Mouse (Mus musculus) granulocyte monocyte progenitor cell, adult 5-6 weeks (primary cell): ENCODE measurements at regions not wholly inside any gene's neighbourhood (a gene's known extent, or its start where the extent isn't known, plus 50 kb on each side); places are given as distances from the start of the nearest gene placed in this dataset.
"Not testable (repeated sequence)": the region's sequence is repeated elsewhere in the genome, so short reads cannot be mapped to it uniquely, and the experiment has no call there.

Experiments used
- ATAC-seq: replicated peaks from 2 replicates; pipeline ENCODE4 v1.8.0; 2016; ENCODE audit warnings: mild to moderate bottlenecking, moderate TSS enrichment, inconsistent platforms; ENCODE audit not compliant: poor library complexity, severe bottlenecking

DNA sequence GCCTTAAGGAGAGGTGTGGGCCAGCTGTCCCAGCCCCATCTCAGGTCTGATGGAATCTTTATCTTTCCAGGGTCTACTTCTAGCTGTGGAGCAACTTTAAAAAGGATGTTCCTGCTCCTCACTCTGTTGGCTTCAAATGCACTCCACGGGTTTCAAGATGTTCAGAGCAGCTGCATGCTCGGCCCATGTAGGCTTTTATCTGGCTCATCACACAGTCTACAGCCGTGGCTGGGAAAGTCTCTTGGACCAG is 61.2 kb upstream of the Cpm start:
- ATAC-seq: no peak

DNA sequence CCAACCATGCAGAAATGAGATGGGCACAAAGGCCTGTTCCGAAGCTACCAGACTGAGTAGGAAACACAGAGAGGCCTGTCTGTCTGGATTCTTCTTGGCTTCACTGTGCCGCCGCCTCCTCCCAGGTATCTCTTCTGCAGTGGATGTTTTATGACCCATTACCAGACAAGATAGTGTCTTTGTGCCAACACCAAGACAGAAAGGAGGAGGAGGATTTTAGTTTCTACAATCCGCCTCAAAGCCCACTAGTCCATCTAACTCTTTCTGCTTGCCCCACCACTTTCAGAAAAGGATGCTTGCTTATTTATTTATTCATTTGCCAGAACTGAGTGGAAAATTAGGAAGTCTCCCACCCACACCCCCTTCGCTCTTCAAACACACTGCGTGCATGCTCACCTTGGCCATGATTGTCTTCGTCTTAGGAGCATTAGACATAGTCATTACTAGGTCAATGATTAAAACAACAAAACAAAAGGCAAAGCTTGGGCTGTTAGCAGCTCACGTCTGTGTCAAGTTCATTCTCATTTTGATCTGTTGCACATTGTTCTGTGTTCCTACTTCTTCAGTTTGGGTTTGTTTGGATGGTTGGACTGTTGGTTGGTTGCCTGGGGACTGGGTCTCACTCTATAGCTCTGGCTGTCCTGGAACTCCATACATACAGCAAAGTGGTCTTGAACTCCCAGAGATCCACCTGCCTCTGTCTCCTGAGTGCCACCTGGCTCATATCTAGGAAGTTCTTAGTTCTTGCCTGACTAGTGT is 61.7 kb upstream of the Cpm start:
- no peak for ATAC-seq

DNA sequence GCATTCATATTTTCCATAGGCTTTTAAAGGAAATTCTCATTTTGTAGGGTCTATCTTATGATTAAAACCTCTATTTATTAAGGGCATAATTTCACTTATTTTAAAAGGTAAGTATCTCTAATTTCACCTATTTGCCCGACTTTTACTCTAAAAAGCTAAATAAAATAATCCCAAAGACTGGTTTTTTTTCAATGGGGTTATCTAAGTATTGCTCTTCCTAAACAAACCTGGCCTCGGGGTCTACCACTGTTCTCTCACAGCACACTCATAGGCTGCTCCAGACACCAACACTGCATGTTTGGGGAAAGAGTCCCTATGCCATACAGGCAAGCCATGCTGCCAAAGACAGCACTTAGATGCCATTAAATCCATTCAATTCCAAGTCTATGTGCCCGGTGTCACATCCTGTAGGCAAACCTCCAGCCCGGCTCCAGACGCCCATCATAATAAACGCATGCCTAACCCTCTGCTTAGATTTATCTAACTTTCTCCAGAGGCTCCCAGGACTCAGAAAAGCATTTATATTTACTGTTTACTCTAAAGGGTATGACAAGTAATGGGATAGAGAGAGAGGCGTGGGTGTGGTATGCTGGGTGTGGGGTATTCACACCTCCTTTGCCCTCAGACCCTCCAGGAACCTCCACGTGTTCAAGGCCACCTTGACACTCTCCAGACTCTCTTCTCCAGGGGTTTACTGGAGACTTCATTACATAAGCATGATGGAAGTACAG is 62.5 kb upstream of the Cpm start:
- no peak for ATAC-seq

DNA sequence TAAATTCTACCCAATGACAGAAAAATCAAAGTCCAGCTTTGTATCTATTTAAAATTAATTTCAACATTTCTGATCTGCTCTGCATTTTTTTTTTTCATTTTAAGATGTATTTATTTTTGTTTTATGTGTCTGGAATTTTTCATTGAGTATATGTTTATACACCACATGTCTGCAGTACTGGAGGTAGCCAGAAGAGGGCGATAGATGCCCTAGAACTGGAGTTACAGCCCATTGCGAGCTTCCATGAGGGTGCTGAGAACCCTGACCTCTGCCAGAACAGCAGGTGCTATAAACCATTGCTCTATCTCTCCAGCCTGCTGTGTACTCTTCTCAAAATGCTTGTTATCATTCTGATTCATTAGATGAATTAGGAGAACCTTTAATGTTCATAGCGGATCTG is 63.1 kb upstream of the Cpm start:
- ATAC-seq: no peak

DNA sequence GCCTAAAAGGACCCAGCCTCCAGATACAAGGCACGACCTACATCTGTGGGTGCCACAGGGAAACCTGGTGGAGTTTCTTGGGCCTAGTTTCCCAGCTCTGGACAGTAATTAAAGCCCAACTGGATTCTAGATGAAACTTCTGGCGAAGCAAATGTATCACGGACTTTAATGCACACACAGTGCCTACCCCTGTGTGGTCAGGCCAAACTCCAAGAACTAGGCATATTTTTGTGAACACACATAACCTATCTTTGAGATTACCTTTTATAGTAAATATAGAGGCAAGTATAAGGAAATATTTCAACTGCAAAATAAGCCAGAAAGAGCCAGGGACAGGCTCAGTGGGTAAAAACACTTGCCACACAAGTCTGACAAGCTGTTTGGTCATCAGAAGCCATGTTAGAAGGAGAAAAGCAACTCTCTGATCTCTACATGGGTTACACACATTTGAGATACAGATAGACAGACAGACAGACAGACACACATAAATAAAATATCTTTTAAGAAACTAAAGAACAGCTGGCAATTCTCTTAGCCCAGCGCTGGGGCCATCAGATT is 63.7 kb upstream of the Cpm start:
- ATAC-seq: no peak

DNA sequence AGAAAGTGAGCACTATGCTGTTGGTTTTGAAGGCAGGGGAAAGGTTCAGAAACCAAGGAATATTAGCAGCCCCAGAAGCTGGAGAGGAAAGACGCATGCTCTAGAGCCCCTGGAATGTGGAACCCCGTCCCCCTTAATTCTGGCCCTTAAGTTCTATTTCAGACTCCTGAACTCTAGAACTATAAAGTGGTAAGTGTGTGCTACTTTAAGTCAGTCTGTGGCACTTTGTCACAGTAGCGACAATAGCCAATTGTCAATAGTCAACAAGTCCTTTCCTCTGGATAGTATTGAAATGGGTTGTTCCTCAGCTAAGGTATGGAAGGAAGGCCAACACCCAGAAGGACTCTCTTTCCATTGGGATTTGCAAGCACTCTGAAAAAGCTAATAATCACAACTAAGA is 64.2 kb upstream of the Cpm start:
- ATAC-seq: no peak

DNA sequence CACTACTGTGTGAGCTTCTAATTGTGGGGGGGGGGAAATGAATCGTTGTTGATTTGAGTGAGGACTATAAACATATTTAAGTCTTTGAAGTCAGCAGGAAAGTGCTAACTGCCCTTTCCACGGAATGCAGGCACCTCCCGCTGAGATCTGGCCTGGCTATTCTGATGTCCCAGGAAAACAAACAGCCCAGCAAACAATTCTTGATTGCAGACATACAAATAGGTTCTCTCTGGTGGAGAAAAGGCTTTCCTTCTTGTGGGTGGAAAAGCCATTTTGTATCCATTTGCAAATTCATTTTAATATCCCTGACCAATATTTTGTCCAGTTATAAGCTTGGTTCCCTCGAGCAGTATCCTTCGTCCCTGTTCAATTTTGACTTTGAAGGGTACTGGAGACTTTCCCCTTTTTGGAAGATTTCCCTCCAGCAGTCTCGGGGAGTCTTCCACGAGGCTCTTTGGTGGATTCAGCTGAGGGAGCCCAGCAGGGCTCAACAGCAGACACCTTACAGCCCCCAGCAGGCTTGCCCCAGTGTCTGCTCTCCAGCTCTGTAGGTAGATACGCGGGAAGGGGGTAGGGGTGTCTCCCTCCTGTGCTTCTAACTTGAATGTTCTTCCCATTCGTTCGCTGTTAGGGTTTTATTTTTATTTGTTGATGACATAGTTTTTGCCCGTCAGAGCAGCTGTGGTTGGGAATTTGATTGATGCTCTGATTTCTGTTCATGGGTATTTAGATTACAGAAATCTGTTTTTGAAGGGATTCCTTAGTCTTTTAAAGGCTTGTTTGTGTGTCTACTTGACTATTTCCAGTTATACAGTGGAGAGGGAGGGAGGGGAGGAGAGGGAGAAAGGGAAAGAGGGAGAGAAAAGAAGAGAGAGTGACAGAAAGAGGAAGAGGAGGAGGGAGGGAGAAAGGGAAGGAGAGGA is 64.9 kb upstream of the Cpm start:
- ATAC-seq: no peak

DNA sequence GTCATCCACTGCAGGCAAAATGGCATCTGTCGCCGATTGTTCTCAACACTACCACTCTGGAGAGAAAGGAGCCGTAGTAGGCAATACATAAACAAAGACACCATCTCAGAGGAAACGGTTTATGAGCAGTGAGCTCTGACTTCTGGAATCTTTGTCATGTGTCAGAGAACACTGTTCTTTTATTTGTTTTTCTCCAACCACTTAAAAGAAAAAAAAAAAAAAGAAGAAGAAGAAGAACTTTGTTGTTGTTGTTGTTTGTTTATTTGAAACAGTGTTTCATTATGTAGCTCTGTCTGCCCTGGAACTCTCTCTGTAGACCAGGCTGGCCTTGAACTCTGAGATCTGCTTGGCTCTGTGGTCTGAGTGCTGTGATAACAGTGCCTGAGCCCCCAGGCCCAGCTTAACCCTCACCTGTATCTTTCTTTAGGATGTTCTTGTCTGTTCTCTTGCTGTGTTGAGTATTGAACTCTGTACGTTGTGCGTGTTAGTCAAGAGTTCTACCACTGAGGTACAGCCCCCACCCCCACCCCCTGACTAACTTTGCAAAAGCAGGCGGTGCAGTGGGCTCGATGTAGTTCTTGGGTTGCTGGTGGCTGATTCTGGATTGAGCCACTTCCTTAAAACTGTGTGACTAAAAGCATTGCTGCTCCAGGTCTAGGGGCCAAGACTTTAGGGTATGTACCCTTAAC is 65.7 kb upstream of the Cpm start:
- no peak for ATAC-seq

DNA sequence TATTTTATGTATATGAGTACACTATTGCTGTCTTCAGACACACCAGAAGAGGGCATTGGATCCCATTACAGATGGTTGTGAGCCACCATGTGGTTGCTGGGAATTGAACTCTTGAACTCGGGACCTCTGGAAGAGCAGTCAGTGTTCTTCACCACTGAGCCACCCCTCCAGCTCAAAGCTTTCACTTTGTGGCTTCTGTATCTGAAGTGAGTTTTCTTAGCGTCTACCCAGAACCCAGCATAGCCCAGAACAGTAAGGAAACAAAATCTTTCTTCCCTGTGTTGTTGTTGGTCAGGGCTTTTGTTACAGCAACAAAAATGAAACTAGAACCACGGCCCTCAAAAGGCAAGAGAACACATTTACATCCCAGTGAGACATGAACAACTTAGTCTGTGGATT is 66.5 kb upstream of the Cpm start:
- ATAC-seq: not testable (repeated sequence)

DNA sequence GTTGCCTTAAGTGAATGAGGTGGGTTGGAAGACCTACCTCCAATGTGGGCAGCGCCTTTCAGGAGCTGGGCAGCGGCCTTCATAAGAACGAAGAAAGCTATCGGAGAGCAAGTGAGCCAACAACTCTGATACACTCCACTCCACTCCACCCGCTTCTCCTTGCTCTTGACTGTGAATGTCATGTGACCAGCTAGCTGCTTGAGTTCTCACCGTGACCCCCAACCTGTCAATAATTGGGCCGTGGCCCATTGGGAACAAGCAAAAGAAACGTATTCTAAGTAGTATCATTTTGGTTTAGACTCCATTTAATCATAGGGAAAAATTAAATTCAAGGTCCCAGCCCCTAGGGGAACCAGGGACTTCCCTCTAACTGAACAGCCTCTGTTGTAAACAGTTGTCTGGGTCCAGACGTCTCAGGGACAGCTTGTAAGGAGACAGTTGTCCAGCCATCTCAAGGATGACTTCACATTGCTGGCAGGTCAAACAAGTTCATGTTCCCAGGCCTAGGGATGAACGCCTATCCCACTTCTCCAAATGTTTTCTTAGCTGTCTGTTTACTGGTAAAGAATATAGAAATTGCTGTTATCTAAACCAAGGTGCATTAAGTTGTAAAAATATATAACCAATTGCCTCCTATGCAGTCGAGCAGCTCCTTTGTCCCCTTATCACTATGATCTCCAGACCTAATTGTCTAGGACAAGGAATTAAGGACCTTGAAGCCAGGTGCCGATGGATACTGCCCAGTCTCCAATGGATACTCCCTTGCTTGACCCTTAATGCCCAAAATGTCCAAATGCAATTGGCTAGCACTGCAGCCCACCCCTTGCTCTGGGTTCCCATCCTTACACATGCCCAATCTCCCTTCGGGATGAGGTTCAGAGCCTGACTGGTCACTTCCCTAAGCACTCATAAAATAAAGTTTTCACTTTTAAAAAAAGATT is 67.1 kb upstream of the Cpm start:
- ATAC-seq: no peak

DNA sequence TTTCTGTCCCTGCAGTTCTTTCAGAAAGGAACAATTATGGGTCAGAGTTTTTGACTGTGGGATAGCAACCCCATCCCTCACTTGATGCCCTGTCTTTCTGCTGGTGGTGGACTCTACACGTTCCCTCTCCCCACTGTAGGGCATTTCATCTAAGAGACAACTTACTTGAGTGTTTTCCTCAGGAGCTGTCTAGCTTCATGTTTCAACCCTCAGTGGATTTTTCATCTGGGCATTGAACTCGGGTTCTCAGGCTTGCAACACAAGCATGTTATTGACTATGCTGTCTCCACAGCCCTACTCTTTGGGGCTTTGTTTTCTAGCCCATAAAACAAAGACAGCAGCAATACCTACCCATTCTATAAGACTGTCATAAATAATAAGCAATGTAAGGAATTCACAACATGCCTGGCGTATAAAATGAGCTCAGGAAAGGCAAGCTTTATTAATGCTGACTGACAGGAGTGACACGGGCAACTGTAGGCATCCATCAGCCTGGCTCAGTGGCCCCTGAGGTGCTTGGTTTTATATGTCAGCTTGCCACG is 68.0 kb upstream of the Cpm start:
- ATAC-seq: no peak

DNA sequence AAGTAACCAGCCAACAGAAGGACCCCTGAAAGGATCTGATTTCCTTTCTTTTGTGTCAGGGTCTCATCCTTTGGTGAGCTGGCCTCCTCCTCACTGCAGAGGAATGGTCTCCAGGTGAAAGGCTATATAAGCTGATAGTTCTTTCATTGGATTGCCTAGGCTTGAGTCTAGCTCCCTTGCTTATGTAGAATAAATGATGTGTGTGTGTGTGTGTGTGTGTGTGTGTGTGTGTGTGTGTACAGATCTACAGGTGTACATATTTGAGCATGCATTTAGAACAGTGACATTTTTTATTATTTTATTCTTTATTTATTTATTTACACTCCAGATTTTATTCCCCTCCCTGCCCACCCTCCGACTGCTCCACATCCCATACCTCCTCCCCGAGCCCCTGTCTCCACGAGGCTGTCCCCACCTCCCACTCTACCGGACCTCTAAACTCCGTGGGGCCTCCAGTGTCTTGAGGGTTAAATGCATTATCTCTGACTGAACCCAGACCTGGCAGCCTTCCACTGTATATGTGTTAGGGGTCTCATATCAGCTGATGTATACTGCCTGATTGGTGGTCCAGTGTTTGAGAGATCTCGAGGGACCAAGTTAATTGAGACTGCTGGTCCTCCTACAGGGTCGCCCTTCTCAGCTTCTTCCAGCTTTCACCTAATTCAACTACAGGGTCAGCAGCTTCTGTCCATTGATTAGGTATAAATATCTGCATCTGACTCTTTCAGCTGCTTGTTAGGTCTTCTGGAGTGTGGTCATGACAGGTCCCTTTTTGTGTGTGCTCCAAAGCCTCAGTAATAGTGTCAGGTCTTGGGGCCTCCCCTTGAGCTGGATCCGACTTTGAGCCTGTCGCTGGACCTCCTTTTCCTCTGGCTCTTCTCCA is 68.7 kb upstream of the Cpm start:
- ATAC-seq: no peak

DNA sequence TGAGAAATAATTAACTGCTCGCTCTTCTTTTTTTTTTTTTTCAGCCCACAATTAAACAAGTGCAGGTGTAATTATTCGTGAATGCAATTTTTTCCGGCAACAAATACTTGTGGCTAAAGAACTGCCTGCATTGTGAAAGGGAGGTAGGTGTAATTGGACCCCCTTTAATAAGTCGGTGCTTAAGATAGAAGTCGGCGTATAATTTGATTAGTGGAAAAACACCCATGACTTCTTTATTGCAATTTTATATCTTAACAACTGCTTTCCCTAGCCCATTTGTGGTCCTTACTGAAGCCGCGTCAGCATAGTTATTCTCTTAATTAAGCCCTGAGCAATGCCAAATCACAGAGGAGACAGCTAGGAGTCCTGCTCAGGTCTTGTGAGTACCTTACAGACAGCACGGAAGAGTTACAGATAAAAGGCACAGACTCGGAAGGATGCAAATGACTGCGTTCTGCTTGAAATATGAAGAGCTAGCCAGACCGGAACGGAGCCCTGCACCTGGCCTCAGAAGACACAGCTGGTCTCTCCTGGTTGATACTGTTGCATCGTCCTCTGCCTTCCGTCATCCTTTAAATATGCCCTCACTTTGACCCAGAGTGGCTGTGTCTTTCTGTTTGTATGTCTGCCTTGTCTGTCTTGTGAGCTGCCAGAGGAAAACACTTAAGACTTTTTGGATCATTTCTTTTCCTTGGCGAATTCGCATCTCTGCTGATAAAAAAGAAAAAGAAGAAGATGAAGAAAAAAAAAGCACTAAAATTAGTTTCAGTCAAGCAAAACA is 69.5 kb upstream of the Cpm start:
- no peak for ATAC-seq

DNA sequence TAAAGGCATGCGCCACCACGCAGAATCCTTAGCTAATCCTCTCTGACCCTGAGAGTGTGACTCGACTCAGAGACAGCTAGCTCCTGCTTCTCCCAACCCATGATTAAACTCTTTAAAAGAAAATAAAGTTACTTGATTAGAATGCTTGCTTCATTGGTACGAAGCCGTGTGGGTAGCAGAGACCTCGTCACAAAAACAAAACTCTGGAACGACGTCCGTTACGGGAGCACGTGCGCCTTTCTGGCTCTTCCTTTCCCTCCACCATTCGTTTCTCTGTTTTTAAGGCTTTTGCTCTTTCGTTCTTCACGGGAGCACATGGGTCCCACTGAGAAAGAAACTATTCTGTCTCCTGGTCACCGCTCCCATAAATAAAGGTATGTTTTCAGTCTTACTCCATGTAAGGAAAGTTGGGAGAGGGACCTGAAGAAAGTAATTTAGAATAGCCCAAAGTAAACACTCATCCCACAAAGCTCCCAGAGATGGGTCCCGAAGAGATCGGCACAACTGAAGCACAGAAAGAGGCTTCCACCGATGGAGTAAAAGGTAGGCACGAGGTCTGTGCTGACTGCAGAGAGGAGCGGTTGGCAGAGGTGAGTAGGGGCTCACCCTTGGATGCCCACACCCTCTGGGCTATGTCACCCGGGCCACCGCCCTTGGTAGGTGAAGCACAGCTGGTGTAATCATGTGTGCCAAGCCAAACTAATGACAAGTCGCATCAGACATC is 70.2 kb upstream of the Cpm start:
- ATAC-seq: no peak

DNA sequence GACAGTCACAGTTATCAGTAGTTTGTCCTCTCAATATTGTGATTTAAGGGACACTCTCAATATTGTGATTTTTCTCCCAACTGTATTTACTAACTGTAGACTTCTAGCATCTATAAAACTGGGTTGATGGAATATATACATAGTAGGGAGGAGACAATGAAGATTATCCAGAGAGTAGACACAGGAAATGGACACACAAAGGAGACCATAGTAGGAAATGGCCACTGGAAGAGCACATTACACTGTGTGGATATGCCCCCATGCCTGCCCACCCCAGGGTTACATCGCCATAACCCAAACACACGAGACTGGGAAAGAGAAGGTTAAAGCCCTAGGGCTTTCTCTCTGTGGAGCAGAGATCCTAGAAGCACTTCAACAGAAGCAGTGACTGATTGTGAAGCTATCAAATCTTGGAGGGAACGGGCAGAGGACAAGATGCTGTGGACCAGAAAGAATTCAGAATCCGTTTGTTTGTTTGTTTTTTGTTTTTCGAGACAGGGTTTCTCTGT is 71.0 kb upstream of the Cpm start:
- ATAC-seq: no peak

DNA sequence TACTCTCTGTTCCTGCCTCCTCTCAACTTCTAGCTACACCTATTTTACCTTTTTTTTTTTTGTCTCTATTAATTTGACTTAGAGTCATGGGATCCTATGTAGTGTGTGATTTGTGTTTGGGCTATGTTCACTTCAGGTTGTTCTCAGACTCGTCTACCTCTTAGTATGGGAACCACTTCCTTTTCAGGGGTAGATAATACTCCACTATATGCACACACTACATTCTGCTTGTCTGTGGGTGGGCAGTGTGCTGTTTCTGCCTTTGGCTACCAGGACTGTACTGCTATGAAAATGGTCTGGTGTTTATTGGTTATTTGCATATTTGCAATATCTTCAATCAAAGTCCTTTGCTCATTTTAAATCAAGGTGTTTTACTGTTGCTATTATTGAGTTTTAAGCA is 71.6 kb upstream of the Cpm start:
- ATAC-seq: no peak
